In the genomic region with DNA sequence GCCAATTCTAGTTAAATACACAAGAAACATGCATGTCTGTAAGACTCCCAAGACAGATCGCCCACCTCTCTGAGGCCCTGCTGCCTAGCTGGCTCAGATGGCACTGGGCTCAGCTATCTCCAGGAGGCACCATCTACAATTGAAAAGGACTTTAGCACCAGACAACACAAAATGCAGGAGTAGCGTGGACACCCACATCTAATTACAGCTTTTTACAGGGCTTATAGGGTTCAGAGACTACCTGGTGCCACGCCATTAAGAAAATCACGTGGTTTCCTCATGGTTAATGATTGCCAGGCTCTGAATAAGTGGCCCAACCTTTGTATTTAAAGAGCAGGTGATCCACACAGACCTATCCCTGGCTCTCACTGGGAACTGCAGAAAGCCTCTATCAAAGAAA, we compare ENCODE assay signal across 11 mouse cellular contexts. TPM values are rescaled to one million over a fixed set of nuclear protein-coding genes. Genes with fewer than 3 reads are reported as not detected.
DNase-seq lines count a peak whose midpoint lies in the region; ATAC-seq and TF ChIP-seq lines count a peak whose summit lies in the region.
"Had no signal": no experiment of that assay in that cellular context is flagged by ENCODE, and none has a peak within 500 bp of the region (broad histone marks: within the 10 kb centered on the region; RNA-seq: fewer than 3 reads in every experiment).

No protein-coding gene starts in this region.

- no peak for TF ChIP-seq EP300 in stomach, postnatal 0 days (optimal IDR thresholded peaks at IDR 0.05)

- H3K27me3 ChIP-seq in midbrain, embryonic 11.5 days (ENCODE audit: control insufficient read depth, insufficient read depth, low read length), result no peaks in the 10 kb centered on the region
- H3K27me3 ChIP-seq in midbrain, embryonic 14.5 days (ENCODE audit: control insufficient read depth, insufficient read depth, low read length), result no peaks in the 10 kb centered on the region
- peaks cover 13% of the 10 kb centered on the region; the same call in 1 of the 2 replicates for H3K27me3 ChIP-seq in limb, embryonic 15.5 days
- no peaks in the 10 kb centered on the region for H3K27me3 ChIP-seq in stomach, postnatal 0 days (ENCODE audit: control insufficient read depth, insufficient read depth, low read length)
- H3K27me3 ChIP-seq: neural tube, embryonic 12.5 days had no signal

- H3K27ac ChIP-seq in midbrain, embryonic 11.5 days (ENCODE audit: low read depth, low read length), result no peak overlapping the region
- H3K27ac ChIP-seq in midbrain, embryonic 14.5 days (replicated peaks; ENCODE audit: low read depth, low read length), result no peak overlapping the region
- no peak overlapping the region for H3K27ac ChIP-seq in limb, embryonic 15.5 days
- H3K27ac ChIP-seq in stomach, postnatal 0 days (replicated peaks), result peak overlapping the region; percentile 84
- H3K27ac ChIP-seq: heart, embryonic 15.5 days; neural tube, embryonic 12.5 days had no signal

- TF ChIP-seq CTCF in stomach, postnatal 0 days (IDR thresholded peaks at IDR 0.05; ENCODE audit: low read depth), result no peak

- peak; percentile 49 for DNase-seq in midbrain, embryonic 11.5 days (ENCODE audit: low spot score, missing footprints)
- DNase-seq in midbrain, embryonic 14.5 days, result no peak
- peak; percentile 85 for DNase-seq in kidney, adult 18-20 months
- DNase-seq in stomach, postnatal 0 days (ENCODE audit: low spot score), result peak; percentile 72
- no peak for DNase-seq in left cerebral cortex, postnatal 36 days (ENCODE audit: low spot score in 2 of 2)
- DNase-seq in layer of hippocampus, postnatal 14 days (ENCODE audit: low spot score in 2 of 2), result no peak

- no peaks in the 10 kb centered on the region for H3K9me3 ChIP-seq in midbrain, embryonic 11.5 days (ENCODE audit: control insufficient read depth, low read length)
- H3K9me3 ChIP-seq in midbrain, embryonic 14.5 days (ENCODE audit: control insufficient read depth, low read length), result no peaks in the 10 kb centered on the region
- no peaks in the 10 kb centered on the region for H3K9me3 ChIP-seq in limb, embryonic 15.5 days
- H3K9me3 ChIP-seq in stomach, postnatal 0 days (ENCODE audit: control insufficient read depth, low read length), result no peaks in the 10 kb centered on the region
- H3K9me3 ChIP-seq: G1E; heart, embryonic 15.5 days; neural tube, embryonic 12.5 days had no signal

- no peaks in the 10 kb centered on the region for H3K36me3 ChIP-seq in midbrain, embryonic 11.5 days (ENCODE audit: control insufficient read depth, insufficient read depth, low read length)
- no peaks in the 10 kb centered on the region for H3K36me3 ChIP-seq in midbrain, embryonic 14.5 days (ENCODE audit: control insufficient read depth, insufficient read depth, low read length)
- H3K36me3 ChIP-seq in limb, embryonic 15.5 days, result no peaks in the 10 kb centered on the region
- H3K36me3 ChIP-seq in stomach, postnatal 0 days (ENCODE audit: control insufficient read depth, insufficient read depth, low read length), result no peaks in the 10 kb centered on the region
- H3K36me3 ChIP-seq: G1E; heart, embryonic 15.5 days; neural tube, embryonic 12.5 days had no signal

- ATAC-seq in midbrain, embryonic 11.5 days (ENCODE audit: low FRiP score), result no peak
- no peak for ATAC-seq in midbrain, embryonic 14.5 days (ENCODE audit: low FRiP score, low TSS enrichment)
- ATAC-seq in limb, embryonic 15.5 days (ENCODE audit: insufficient number of reproducible peaks, low FRiP score, low TSS enrichment, low read depth), result no peak
- peak; percentile 93 for ATAC-seq in stomach, postnatal 0 days (ENCODE audit: low FRiP score, low TSS enrichment)
- ATAC-seq in cerebellum, adult (ENCODE audit: insufficient number of reproducible peaks, low FRiP score, low TSS enrichment), result no peak

- no peak overlapping the region for H3K9ac ChIP-seq in midbrain, embryonic 11.5 days (ENCODE audit: low read length)
- no peak overlapping the region for H3K9ac ChIP-seq in midbrain, embryonic 14.5 days (replicated peaks; ENCODE audit: low read length)
- H3K9ac ChIP-seq in limb, embryonic 15.5 days, result no peak overlapping the region
- no peak overlapping the region for H3K9ac ChIP-seq in stomach, postnatal 0 days (ENCODE audit: low read length)
- H3K9ac ChIP-seq: heart, embryonic 15.5 days; neural tube, embryonic 12.5 days had no signal

- no peak overlapping the region for H3K4me3 ChIP-seq in midbrain, embryonic 11.5 days (ENCODE audit: low read depth, low read length)
- no peak overlapping the region for H3K4me3 ChIP-seq in midbrain, embryonic 14.5 days (replicated peaks; ENCODE audit: low read depth, low read length)
- no peak overlapping the region for H3K4me3 ChIP-seq in limb, embryonic 15.5 days
- H3K4me3 ChIP-seq in stomach, postnatal 0 days (ENCODE audit: low read depth, low read length), result no peak overlapping the region
- H3K4me3 ChIP-seq: heart, embryonic 15.5 days; neural tube, embryonic 12.5 days had no signal

- WGBS in midbrain, embryonic 11.5 days, result 64% methylated on average over 4 of the region's 4 CpGs
- 68% methylated on average over 4 of the region's 4 CpGs for WGBS in midbrain, embryonic 14.5 days
- 33% methylated on average over 4 of the region's 4 CpGs for WGBS in limb, embryonic 15.5 days
- 36% methylated on average over 4 of the region's 4 CpGs for whole genome bisulfite sequencing in stomach, postnatal 0 days

- H3K4me2 ChIP-seq in midbrain, embryonic 11.5 days, result no peak overlapping the region
- H3K4me2 ChIP-seq in midbrain, embryonic 14.5 days (ENCODE audit: low read length), result no peak overlapping the region
- H3K4me2 ChIP-seq in limb, embryonic 15.5 days, result 0 out of 2 replicates have a peak overlapping the region, but pooled peaks have one; percentile 5
- H3K4me2 ChIP-seq in stomach, postnatal 0 days (replicated peaks; ENCODE audit: low read depth), result peak overlapping the region; percentile 23; the same call in 1 of the 2 replicates
- H3K4me2 ChIP-seq: heart, embryonic 15.5 days had no signal

- no peaks in the 10 kb centered on the region for H3K4me1 ChIP-seq in midbrain, embryonic 11.5 days (ENCODE audit: control insufficient read depth, insufficient read depth, low read length)
- H3K4me1 ChIP-seq in midbrain, embryonic 14.5 days (ENCODE audit: control insufficient read depth, insufficient read depth, low read length), result peaks cover 3% of the 10 kb centered on the region; the same call in 1 of the 2 replicates
- peaks cover 7% of the 10 kb centered on the region; the same call in 1 of the 2 replicates for H3K4me1 ChIP-seq in limb, embryonic 15.5 days
- H3K4me1 ChIP-seq in stomach, postnatal 0 days (replicated peaks; ENCODE audit: control insufficient read depth, insufficient read depth), result no peaks in the 10 kb centered on the region
- H3K4me1 ChIP-seq: heart, embryonic 15.5 days had no signal

- intact Hi-C loops in left cerebral cortex, postnatal 36 days (cut with DNase I), result loop anchor here (1.0 to 5.0 kb wide), 2 partner anchors 175 to 196 kb away; no protein-coding TSS in a partner anchor

RNA-seq across cellular contexts. Expression of gene Rcbtb2, which starts 15.9 kb away (rescaled TPM):
- 169 and 177 TPM in 2 replicates for polyA plus RNA-seq in midbrain, embryonic 11.5 days (2014; fragmentation: Nextera tagmentation; extraction: Ambion mirVana)
- 58.7 and 80.0 TPM in 2 replicates for polyA plus RNA-seq in midbrain, embryonic 14.5 days (2014; fragmentation: Nextera tagmentation; extraction: Ambion mirVana)
- 90.1 and 91.6 TPM in 2 replicates for polyA plus RNA-seq in limb, embryonic 15.5 days (2015; fragmentation: Nextera tagmentation; extraction: Ambion mirVana)
- polyA plus RNA-seq in stomach, postnatal 0 days (2015; fragmentation: Nextera tagmentation; extraction: Ambion mirVana), result 42.7 and 44.0 TPM in 2 replicates
- 10 to 100 TPM; 18.4 to 22.9 TPM for total RNA-seq in left cerebral cortex, postnatal 36 days (2021)
- 10 to 100 TPM; 29.2 to 32.2 TPM for total RNA-seq in layer of hippocampus, postnatal 14 days (2021)

RNA-seq across cellular contexts. Expression of gene Cysltr2, which starts 58.0 kb away (rescaled TPM):
- polyA plus RNA-seq in midbrain, embryonic 11.5 days (2014; fragmentation: Nextera tagmentation; extraction: Ambion mirVana), result not detected in 2 replicates
- 0.16 TPM in 1 of 2 replicates, not detected in the other for polyA plus RNA-seq in midbrain, embryonic 14.5 days (2014; fragmentation: Nextera tagmentation; extraction: Ambion mirVana)
- 0.21 and 0.22 TPM in 2 replicates for polyA plus RNA-seq in limb, embryonic 15.5 days (2015; fragmentation: Nextera tagmentation; extraction: Ambion mirVana)
- polyA plus RNA-seq in stomach, postnatal 0 days (2015; fragmentation: Nextera tagmentation; extraction: Ambion mirVana), result 0.10 and 0.22 TPM in 2 replicates
- 1 to 10 TPM in 1 of 2 experiments, under 1 TPM in 1; 0.57 to 1.5 TPM for total RNA-seq in left cerebral cortex, postnatal 36 days (2021)
- total RNA-seq in layer of hippocampus, postnatal 14 days (2021), result 1 to 10 TPM; 1.6 TPM
- polyA plus RNA-seq: G1E; heart, embryonic 15.5 days; neural tube, embryonic 12.5 days had no signal

Comparison
In these comparisons a context has a peak if more than half of its experiments do, and no peak if none do; other contexts are left out.
1. DNase-seq: peak in midbrain, embryonic 11.5 days (single experiment), kidney, adult 18-20 months (single experiment) and stomach, postnatal 0 days (single experiment); none in midbrain, embryonic 14.5 days (single experiment), left cerebral cortex, postnatal 36 days (0 of 2) and layer of hippocampus, postnatal 14 days (0 of 2).
2. H3K4me2 ChIP-seq: peak in limb, embryonic 15.5 days (single experiment) and stomach, postnatal 0 days (single experiment); none in midbrain, embryonic 11.5 days (single experiment) and midbrain, embryonic 14.5 days (single experiment).